ENCODE assay signal across 20 mouse cellular contexts in the genomic region with DNA sequence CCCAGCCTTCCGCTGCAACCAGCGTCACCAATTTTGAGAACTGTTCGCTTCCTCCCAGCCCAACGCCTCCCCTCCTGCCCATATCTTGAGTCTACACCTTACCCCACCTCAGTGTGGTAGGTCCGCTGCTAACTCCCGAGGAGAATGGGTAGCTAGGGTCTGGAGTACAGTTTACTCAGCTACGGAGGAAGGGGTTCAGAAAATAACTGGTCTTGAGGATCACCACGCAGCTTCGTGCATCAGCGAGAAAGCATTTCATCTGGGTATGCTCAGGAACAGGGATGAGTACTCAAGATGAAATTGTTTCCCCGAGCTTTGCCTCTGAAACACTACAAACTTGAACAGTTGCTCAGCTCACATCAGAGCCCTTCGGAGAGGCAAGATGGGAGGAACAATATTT. TPM values are rescaled to one million over a fixed set of nuclear protein-coding genes. Genes with fewer than 3 reads are reported as not detected.
DNase-seq lines count a peak whose midpoint lies in the region; ATAC-seq and TF ChIP-seq lines count a peak whose summit lies in the region.
"Had no signal": no experiment of that assay in that cellular context is flagged by ENCODE, and none has a peak within 500 bp of the region (broad histone marks: within the 10 kb centered on the region; RNA-seq: fewer than 3 reads in every experiment).

No protein-coding gene starts in this region.

- ATAC-seq in megakaryocyte, adult 5-6 weeks (ENCODE audit: poor library complexity, severe bottlenecking) = no peak
- no peak for ATAC-seq in embryonic facial prominence, embryonic 14.5 days (ENCODE audit: low read depth)
- ATAC-seq in limb, embryonic 11.5 days (ENCODE audit: insufficient number of reproducible peaks, low FRiP score, low TSS enrichment, low read depth) = no peak
- no peak for ATAC-seq in lung, postnatal 0 days

- no peak for TF ChIP-seq CTCF in kidney, adult 2 months (conservative IDR thresholded peaks at IDR 0.05; ENCODE audit: insufficient read depth, insufficient read length, low read depth, low read length)
- TF ChIP-seq CTCF in lung, postnatal 0 days (IDR thresholded peaks at IDR 0.05) = no peak

- peak overlapping the region; percentile 38 for H3K4me3 ChIP-seq in megakaryocyte, embryonic 14.5 days (replicated peaks)
- H3K4me3 ChIP-seq in embryonic facial prominence, embryonic 14.5 days (ENCODE audit: low read depth, low read length) = 0 out of 2 replicates have a peak overlapping the region, but pooled peaks have one; percentile 0
- no peak overlapping the region for H3K4me3 ChIP-seq in limb, embryonic 11.5 days (ENCODE audit: low read depth, low read length)
- H3K4me3 ChIP-seq in kidney, adult 2 months (ENCODE audit: insufficient read depth, low read depth, low read length) = no peak overlapping the region
- H3K4me3 ChIP-seq in lung, postnatal 0 days (ENCODE audit: low read depth, low read length) = no peak overlapping the region
- H3K4me3 ChIP-seq: gastrocnemius, adult 2 months; neural tube, embryonic 13.5 days; stomach, embryonic 15.5 days had no signal

- peaks cover 96% of the 10 kb centered on the region for H3K27me3 ChIP-seq in megakaryocyte, embryonic 14.5 days (replicated peaks)
- peaks cover 84% of the 10 kb centered on the region for H3K27me3 ChIP-seq in embryonic facial prominence, embryonic 14.5 days (replicated peaks; ENCODE audit: control insufficient read depth, insufficient read depth, low read length)
- peaks cover 79% of the 10 kb centered on the region for H3K27me3 ChIP-seq in limb, embryonic 11.5 days (ENCODE audit: control insufficient read depth, insufficient read depth, low read length)
- H3K27me3 ChIP-seq in kidney, adult 2 months (replicated peaks; ENCODE audit: control insufficient read depth, insufficient read depth, low read length) = peaks cover 11% of the 10 kb centered on the region
- peaks cover 63% of the 10 kb centered on the region for H3K27me3 ChIP-seq in lung, postnatal 0 days (replicated peaks; ENCODE audit: insufficient read depth, low read length)

- 3% methylated on average over 12 of the region's 12 CpGs for WGBS in embryonic facial prominence, embryonic 14.5 days
- WGBS in limb, embryonic 11.5 days = under 1% methylated on average over 12 of the region's 12 CpGs
- 11% methylated on average over 12 of the region's 12 CpGs for WGBS in kidney, adult 2 months
- 4% methylated on average over 12 of the region's 12 CpGs for WGBS in lung, postnatal 0 days

- peak; percentile 7 for DNase-seq in embryonic facial prominence, embryonic 14.5 days (ENCODE audit: low spot score)
- DNase-seq in limb, embryonic 11.5 days (ENCODE audit: low spot score) = peak; percentile 56
- peak; percentile 32 for DNase-seq in retina, postnatal 1 day
- no peak for DNase-seq in right cerebral cortex, postnatal 25 days
- DNase-seq in kidney, adult 2 months = no peak
- DNase-seq in lung, postnatal 0 days (ENCODE audit: low spot score) = no peak
- DNase-seq: cerebellum, adult 9-11 months; gastrocnemius, adult 2 months; heart, postnatal 4 days; kidney, adult 18-20 months; kidney, postnatal 4 days; lung, postnatal 4 days; right cerebral cortex, postnatal 14 days; thymus, postnatal 14 days had no signal

- H3K36me3 ChIP-seq in megakaryocyte, embryonic 14.5 days (replicated peaks; ENCODE audit: low read length) = no peaks in the 10 kb centered on the region
- H3K36me3 ChIP-seq in embryonic facial prominence, embryonic 14.5 days (ENCODE audit: control insufficient read depth, insufficient read depth, low read length) = no peaks in the 10 kb centered on the region
- H3K36me3 ChIP-seq in limb, embryonic 11.5 days (ENCODE audit: control insufficient read depth, insufficient read depth, low read length) = no peaks in the 10 kb centered on the region
- H3K36me3 ChIP-seq in kidney, adult 2 months (ENCODE audit: control insufficient read depth, insufficient read depth, low read length) = no peaks in the 10 kb centered on the region
- H3K36me3 ChIP-seq in lung, postnatal 0 days (ENCODE audit: insufficient read depth, low read length) = no peaks in the 10 kb centered on the region
- H3K36me3 ChIP-seq: neural tube, embryonic 13.5 days; stomach, embryonic 15.5 days had no signal

- no peaks in the 10 kb centered on the region for H3K9me3 ChIP-seq in megakaryocyte, embryonic 14.5 days
- H3K9me3 ChIP-seq in embryonic facial prominence, embryonic 14.5 days (ENCODE audit: control insufficient read depth, low read length) = no peaks in the 10 kb centered on the region
- H3K9me3 ChIP-seq in limb, embryonic 11.5 days (ENCODE audit: control insufficient read depth, low read length) = no peaks in the 10 kb centered on the region
- H3K9me3 ChIP-seq in lung, postnatal 0 days (ENCODE audit: low read length) = no peaks in the 10 kb centered on the region
- H3K9me3 ChIP-seq: neural tube, embryonic 13.5 days; stomach, embryonic 15.5 days had no signal

- no peak for TF ChIP-seq EP300 in lung, postnatal 0 days (IDR thresholded peaks at IDR 0.05)

- H3K27ac ChIP-seq in embryonic facial prominence, embryonic 14.5 days (replicated peaks; ENCODE audit: low read depth, low read length) = no peak overlapping the region
- no peak overlapping the region for H3K27ac ChIP-seq in limb, embryonic 11.5 days (replicated peaks; ENCODE audit: low read depth, low read length)
- no peak overlapping the region for H3K27ac ChIP-seq in kidney, adult 2 months (ENCODE audit: insufficient read depth, low read depth, low read length)
- H3K27ac ChIP-seq in lung, postnatal 0 days (ENCODE audit: low read length) = no peak overlapping the region
- H3K27ac ChIP-seq: gastrocnemius, adult 2 months; neural tube, embryonic 13.5 days; stomach, embryonic 15.5 days had no signal

- H3K9ac ChIP-seq in embryonic facial prominence, embryonic 14.5 days (ENCODE audit: low read depth, low read length) = no peak overlapping the region
- no peak overlapping the region for H3K9ac ChIP-seq in limb, embryonic 11.5 days (ENCODE audit: low read length)
- no peak overlapping the region for H3K9ac ChIP-seq in lung, postnatal 0 days (replicated peaks; ENCODE audit: low read depth)
- H3K9ac ChIP-seq: neural tube, embryonic 13.5 days; stomach, embryonic 15.5 days had no signal

- no peak for TF ChIP-seq POLR2A in kidney, adult 2 months (IDR thresholded peaks at IDR 0.05; ENCODE audit: low read depth, low read length)

- peaks cover 73% of the 10 kb centered on the region for H3K4me1 ChIP-seq in megakaryocyte, embryonic 14.5 days
- peaks cover 13% of the 10 kb centered on the region for H3K4me1 ChIP-seq in embryonic facial prominence, embryonic 14.5 days (ENCODE audit: control insufficient read depth, insufficient read depth, low read length)
- peaks cover 23% of the 10 kb centered on the region for H3K4me1 ChIP-seq in limb, embryonic 11.5 days (ENCODE audit: control insufficient read depth, insufficient read depth, low read length)
- 0 out of 2 replicates have a peak, but pooled peaks cover 5% of the 10 kb centered on the region for H3K4me1 ChIP-seq in kidney, adult 2 months (ENCODE audit: control insufficient read depth, insufficient read depth, low read length)
- peaks cover 18% of the 10 kb centered on the region; the same call in 1 of the 2 replicates for H3K4me1 ChIP-seq in lung, postnatal 0 days (ENCODE audit: insufficient read depth, low read depth, low read length)

- H3K4me2 ChIP-seq in embryonic facial prominence, embryonic 14.5 days (ENCODE audit: low read depth, low read length) = 0 out of 2 replicates have a peak overlapping the region, but pooled peaks have one; percentile 18
- no peak overlapping the region for H3K4me2 ChIP-seq in limb, embryonic 11.5 days (ENCODE audit: low read depth, severe bottlenecking)
- H3K4me2 ChIP-seq in lung, postnatal 0 days (replicated peaks; ENCODE audit: low read depth, low read length) = no peak overlapping the region
- H3K4me2 ChIP-seq: heart, embryonic 11.5 days; liver, embryonic 11.5 days; neural tube, embryonic 13.5 days; stomach, embryonic 15.5 days had no signal

RNA-seq across cellular contexts. Expression of gene Sp9, which starts 3.4 kb away (rescaled TPM):
- not detected in 2 replicates for polyA plus RNA-seq in megakaryocyte, embryonic 14.5 days (2012; ENCODE audit: insufficient read depth, low replicate concordance)
- total RNA-seq in megakaryocyte, adult 5-6 weeks (2015) = not detected in 2 replicates
- not detected in 2 replicates for total RNA-seq in megakaryocyte, adult 5-6 weeks (2017)
- polyA plus RNA-seq in embryonic facial prominence, embryonic 14.5 days (2014; fragmentation: Nextera tagmentation; extraction: Ambion mirVana) = 1.2 and 1.5 TPM in 2 replicates
- polyA plus RNA-seq in limb, embryonic 11.5 days (2014; fragmentation: Nextera tagmentation; extraction: Ambion mirVana) = 0.87 and 0.92 TPM in 2 replicates
- not detected in 2 replicates for polyA plus RNA-seq in kidney, adult 2 months (2012; rRNA removed)
- not detected in 2 replicates for polyA plus RNA-seq in lung, postnatal 0 days (2015; fragmentation: Nextera tagmentation; extraction: Ambion mirVana)
- total RNA-seq: gastrocnemius, adult 2 months; heart, postnatal 4 days had no signal

RNA-seq across cellular contexts. Expression of gene Scrn3, which starts 44.1 kb away (rescaled TPM):
- polyA plus RNA-seq in megakaryocyte, embryonic 14.5 days (2012; ENCODE audit: insufficient read depth, low replicate concordance) = 0.10 TPM in 1 of 2 replicates, not detected in the other
- total RNA-seq in megakaryocyte, adult 5-6 weeks (2015) = 9.0 and 9.5 TPM in 2 replicates
- total RNA-seq in megakaryocyte, adult 5-6 weeks (2017) = 8.0 and 15.7 TPM in 2 replicates
- 12.7 and 14.2 TPM in 2 replicates for polyA plus RNA-seq in embryonic facial prominence, embryonic 14.5 days (2014; fragmentation: Nextera tagmentation; extraction: Ambion mirVana)
- polyA plus RNA-seq in limb, embryonic 11.5 days (2014; fragmentation: Nextera tagmentation; extraction: Ambion mirVana) = 17.0 and 17.8 TPM in 2 replicates
- 14.7 and 18.1 TPM in 2 replicates for polyA plus RNA-seq in kidney, adult 2 months (2012; rRNA removed)
- polyA plus RNA-seq in lung, postnatal 0 days (2015; fragmentation: Nextera tagmentation; extraction: Ambion mirVana) = 10.9 and 12.8 TPM in 2 replicates

RNA-seq across cellular contexts. Expression of gene Cir1, which starts 44.2 kb away (rescaled TPM):
- polyA plus RNA-seq in megakaryocyte, embryonic 14.5 days (2012; ENCODE audit: insufficient read depth, low replicate concordance) = 14.8 TPM in 1 of 2 replicates, not detected in the other
- total RNA-seq in megakaryocyte, adult 5-6 weeks (2015) = 13.6 and 14.0 TPM in 2 replicates
- 15.2 and 17.2 TPM in 2 replicates for total RNA-seq in megakaryocyte, adult 5-6 weeks (2017)
- 23.8 and 25.5 TPM in 2 replicates for polyA plus RNA-seq in embryonic facial prominence, embryonic 14.5 days (2014; fragmentation: Nextera tagmentation; extraction: Ambion mirVana)
- polyA plus RNA-seq in limb, embryonic 11.5 days (2014; fragmentation: Nextera tagmentation; extraction: Ambion mirVana) = 23.9 and 25.7 TPM in 2 replicates
- 3.8 and 5.5 TPM in 2 replicates for polyA plus RNA-seq in kidney, adult 2 months (2012; rRNA removed)
- polyA plus RNA-seq in lung, postnatal 0 days (2015; fragmentation: Nextera tagmentation; extraction: Ambion mirVana) = 38.9 and 39.3 TPM in 2 replicates

RNA-seq across cellular contexts. Expression of gene Ola1, which starts 49.6 kb away (rescaled TPM):
- 25.8 and 26.7 TPM in 2 replicates for polyA plus RNA-seq in megakaryocyte, embryonic 14.5 days (2012; ENCODE audit: insufficient read depth, low replicate concordance)
- total RNA-seq in megakaryocyte, adult 5-6 weeks (2015) = 85.1 and 87.6 TPM in 2 replicates
- 82.6 and 89.2 TPM in 2 replicates for total RNA-seq in megakaryocyte, adult 5-6 weeks (2017)
- 90.7 and 98.7 TPM in 2 replicates for polyA plus RNA-seq in embryonic facial prominence, embryonic 14.5 days (2014; fragmentation: Nextera tagmentation; extraction: Ambion mirVana)
- polyA plus RNA-seq in limb, embryonic 11.5 days (2014; fragmentation: Nextera tagmentation; extraction: Ambion mirVana) = 117 and 119 TPM in 2 replicates
- polyA plus RNA-seq in kidney, adult 2 months (2012; rRNA removed) = 4.3 and 8.2 TPM in 2 replicates
- polyA plus RNA-seq in lung, postnatal 0 days (2015; fragmentation: Nextera tagmentation; extraction: Ambion mirVana) = 30.4 and 30.6 TPM in 2 replicates

Comparison
In these comparisons a context has a peak if more than half of its experiments do, and no peak if none do; other contexts are left out.
1. H3K4me3 ChIP-seq: peak in megakaryocyte, embryonic 14.5 days (single experiment) and embryonic facial prominence, embryonic 14.5 days (single experiment); none in limb, embryonic 11.5 days (single experiment), kidney, adult 2 months (single experiment) and lung, postnatal 0 days (single experiment).
2. DNase-seq: peak in embryonic facial prominence, embryonic 14.5 days (single experiment), limb, embryonic 11.5 days (single experiment) and retina, postnatal 1 day (single experiment); none in right cerebral cortex, postnatal 25 days (single experiment), kidney, adult 2 months (single experiment) and lung, postnatal 0 days (single experiment).
3. RNA of gene Scrn3, which starts 44.1 kb away (polyA plus RNA-seq): 14.7 to 18.1 TPM in kidney, adult 2 months, 17.0 to 17.8 TPM in limb, embryonic 11.5 days, 12.7 to 14.2 TPM in embryonic facial prominence, embryonic 14.5 days and 10.9 to 12.8 TPM in lung, postnatal 0 days; 0.10 TPM in megakaryocyte, embryonic 14.5 days; every median in the first group is over 10 times any median in the second.